20 mouse cellular contexts compared by ENCODE assay signal in genomic region chr2:83825161-83825560, GRCm38 (mm10). TPM values are rescaled to one million over a fixed set of nuclear protein-coding genes. Genes with fewer than 3 reads are reported as not detected.
DNase-seq lines count a peak whose midpoint lies in the region; ATAC-seq lines count a peak whose summit lies in the region.
"Had no signal": no experiment of that assay in that cellular context is flagged by ENCODE, and none has a peak within 500 bp of the region (broad histone marks: within the 10 kb centered on the region; RNA-seq: fewer than 3 reads in every experiment).

No protein-coding gene starts in this region.

- 41% methylated on average over 5 of the region's 5 CpGs for WGBS in hindbrain, embryonic 15.5 days
- 41% methylated on average over 5 of the region's 5 CpGs for WGBS in hindbrain, embryonic 16.5 days
- 18% methylated on average over 5 of the region's 5 CpGs for WGBS in neural tube, embryonic 14.5 days

- ATAC-seq in hindbrain, embryonic 15.5 days (ENCODE audit: low FRiP score, low read depth): 0 out of 2 replicates have a peak, but pooled peaks have one; percentile 31
- ATAC-seq in hindbrain, embryonic 16.5 days: no peak
- peak; percentile 57 for ATAC-seq in neural tube, embryonic 14.5 days (ENCODE audit: low read depth)

- no peaks in the 10 kb centered on the region for H3K27me3 ChIP-seq in hindbrain, embryonic 15.5 days
- no peaks in the 10 kb centered on the region for H3K27me3 ChIP-seq in hindbrain, embryonic 16.5 days (replicated peaks; ENCODE audit: control insufficient read depth, insufficient read depth, low read length)
- H3K27me3 ChIP-seq in neural tube, embryonic 14.5 days (ENCODE audit: control insufficient read depth, insufficient read depth, low read length): no peaks in the 10 kb centered on the region
- H3K27me3 ChIP-seq: CH12.LX; embryonic facial prominence, embryonic 12.5 days; heart, embryonic 15.5 days; limb, embryonic 15.5 days; megakaryocyte, embryonic 14.5 days had no signal

- no peak overlapping the region for H3K4me2 ChIP-seq in hindbrain, embryonic 15.5 days
- no peak overlapping the region for H3K4me2 ChIP-seq in hindbrain, embryonic 16.5 days (ENCODE audit: low read length)
- H3K4me2 ChIP-seq in neural tube, embryonic 14.5 days (ENCODE audit: low read depth, low read length): no peak overlapping the region
- H3K4me2 ChIP-seq: embryonic facial prominence, embryonic 12.5 days; heart, embryonic 15.5 days; limb, embryonic 15.5 days had no signal

- no peak overlapping the region for H3K27ac ChIP-seq in hindbrain, embryonic 15.5 days (replicated peaks)
- H3K27ac ChIP-seq in hindbrain, embryonic 16.5 days (ENCODE audit: low read depth, low read length): no peak overlapping the region
- 0 out of 2 replicates have a peak overlapping the region, but pooled peaks have one; percentile 18 for H3K27ac ChIP-seq in neural tube, embryonic 14.5 days (ENCODE audit: low read depth, low read length)
- H3K27ac ChIP-seq: gastrocnemius, adult 2 months; heart, embryonic 15.5 days; limb, embryonic 15.5 days had no signal

- peaks cover 17% of the 10 kb centered on the region; the same call in 1 of the 2 replicates for H3K4me1 ChIP-seq in hindbrain, embryonic 15.5 days (replicated peaks)
- H3K4me1 ChIP-seq in hindbrain, embryonic 16.5 days (ENCODE audit: control insufficient read depth, insufficient read depth, low read depth, low read length): peaks cover 4% of the 10 kb centered on the region
- H3K4me1 ChIP-seq in neural tube, embryonic 14.5 days (ENCODE audit: control insufficient read depth, insufficient read depth, low read length): peaks cover 12% of the 10 kb centered on the region
- H3K4me1 ChIP-seq: embryonic facial prominence, embryonic 12.5 days; heart, embryonic 15.5 days; limb, embryonic 15.5 days; megakaryocyte, embryonic 14.5 days had no signal

- peak; percentile 32 for DNase-seq in cerebellum, adult 11-12 months
- no peak for DNase-seq in cerebellum, postnatal 14 days
- DNase-seq in cerebellum, adult 9-10 months: peak; percentile 51
- DNase-seq in adrenal gland, adult (ENCODE audit: inconsistent age in 2 of 2, low spot score in 1 of 2): no peak
- DNase-seq in testis, postnatal 10 days (ENCODE audit: low spot score): no peak
- DNase-seq: adrenal gland, adult 2 months; gastrocnemius, adult 2 months; kidney, adult 2 months; kidney, postnatal 25 days; layer of hippocampus, adult 9-11 months; lung, postnatal 14 days; thymus, adult 18-20 months had no signal

- no peaks in the 10 kb centered on the region for H3K36me3 ChIP-seq in hindbrain, embryonic 15.5 days
- no peaks in the 10 kb centered on the region for H3K36me3 ChIP-seq in hindbrain, embryonic 16.5 days (ENCODE audit: control insufficient read depth, insufficient read depth, low read length)
- no peaks in the 10 kb centered on the region for H3K36me3 ChIP-seq in neural tube, embryonic 14.5 days (ENCODE audit: control insufficient read depth, insufficient read depth, low read length)
- H3K36me3 ChIP-seq: embryonic facial prominence, embryonic 12.5 days; heart, embryonic 15.5 days; limb, embryonic 15.5 days had no signal

- no peaks in the 10 kb centered on the region for H3K9me3 ChIP-seq in hindbrain, embryonic 15.5 days
- no peaks in the 10 kb centered on the region for H3K9me3 ChIP-seq in hindbrain, embryonic 16.5 days (ENCODE audit: control insufficient read depth, low read length)
- H3K9me3 ChIP-seq in neural tube, embryonic 14.5 days (ENCODE audit: control insufficient read depth, low read length): no peaks in the 10 kb centered on the region
- H3K9me3 ChIP-seq: embryonic facial prominence, embryonic 12.5 days; heart, embryonic 15.5 days; limb, embryonic 15.5 days; megakaryocyte, embryonic 14.5 days had no signal

- no peak overlapping the region for H3K9ac ChIP-seq in hindbrain, embryonic 15.5 days
- H3K9ac ChIP-seq in hindbrain, embryonic 16.5 days (ENCODE audit: low read depth, low read length): no peak overlapping the region
- no peak overlapping the region for H3K9ac ChIP-seq in neural tube, embryonic 14.5 days (replicated peaks; ENCODE audit: low read depth, low read length)
- H3K9ac ChIP-seq: embryonic facial prominence, embryonic 12.5 days; heart, embryonic 15.5 days; limb, embryonic 15.5 days had no signal

- H3K4me3 ChIP-seq in hindbrain, embryonic 15.5 days: no peak overlapping the region
- no peak overlapping the region for H3K4me3 ChIP-seq in hindbrain, embryonic 16.5 days (ENCODE audit: low read length)
- no peak overlapping the region for H3K4me3 ChIP-seq in neural tube, embryonic 14.5 days (ENCODE audit: low read depth, low read length)
- H3K4me3 ChIP-seq: embryonic facial prominence, embryonic 12.5 days; gastrocnemius, adult 2 months; heart, embryonic 15.5 days; limb, embryonic 15.5 days; megakaryocyte, embryonic 14.5 days had no signal

RNA-seq across cellular contexts. Expression of gene Fam171b, which starts 12.7 kb away (rescaled TPM):
- polyA plus RNA-seq in hindbrain, embryonic 15.5 days (2015; fragmentation: Nextera tagmentation; extraction: Ambion mirVana): 71.7 and 73.6 TPM in 2 replicates
- polyA plus RNA-seq in hindbrain, embryonic 16.5 days (2015; fragmentation: Nextera tagmentation; extraction: Ambion mirVana): 77.1 and 80.4 TPM in 2 replicates
- 98.7 and 110 TPM in 2 replicates for polyA plus RNA-seq in neural tube, embryonic 14.5 days (2014; fragmentation: Nextera tagmentation; extraction: Ambion mirVana)

Comparison
In these comparisons a context has a peak if more than half of its experiments do, and no peak if none do; other contexts are left out.
1. DNase-seq: peak in cerebellum, adult 11-12 months (single experiment) and cerebellum, adult 9-10 months (single experiment); none in cerebellum, postnatal 14 days (0 of 2), adrenal gland, adult (0 of 2) and testis, postnatal 10 days (single experiment).